Mouse (Mus musculus) C2C12 (cell line): ENCODE data around the gene Cmtr1.

ENCODE experiments used
- CEBPB ChIP-seq: IDR thresholded peaks from one replicate; pipeline ENCODE4 v1.6.1; 2011; ENCODE audit warnings: low read depth, mild to moderate bottlenecking, control low read depth, moderate library complexity
- CTCF ChIP-seq: IDR thresholded peaks from one replicate; pipeline ENCODE4 v1.5.1; 2011; ENCODE audit not compliant: control insufficient read depth, insufficient read depth, insufficient read length
- FOSL1 ChIP-seq: IDR thresholded peaks from one replicate; pipeline ENCODE4 v1.8.0; 2011; ENCODE audit warnings: mild to moderate bottlenecking, low read length; ENCODE audit not compliant: poor library complexity, insufficient read depth, severe bottlenecking
- MAX ChIP-seq: IDR thresholded peaks from one replicate; pipeline ENCODE4 v1.6.1; 2011; ENCODE audit warnings: mild to moderate bottlenecking, control low read depth
- MYOD1 ChIP-seq: IDR thresholded peaks from one replicate; pipeline ENCODE4 v1.6.1; 2011; ENCODE audit warnings: low read depth; ENCODE audit not compliant: control insufficient read depth, insufficient read length
- MYOG ChIP-seq: IDR thresholded peaks from one replicate; pipeline ENCODE4 v1.6.1; 2011; ENCODE audit not compliant: control insufficient read depth, insufficient read length; ENCODE audit errors: extremely low read depth
- USF1 ChIP-seq: IDR thresholded peaks from one replicate; pipeline ENCODE4 v1.6.1; 2011; ENCODE audit warnings: low read depth, mild to moderate bottlenecking, control low read depth, moderate library complexity

DNA sequence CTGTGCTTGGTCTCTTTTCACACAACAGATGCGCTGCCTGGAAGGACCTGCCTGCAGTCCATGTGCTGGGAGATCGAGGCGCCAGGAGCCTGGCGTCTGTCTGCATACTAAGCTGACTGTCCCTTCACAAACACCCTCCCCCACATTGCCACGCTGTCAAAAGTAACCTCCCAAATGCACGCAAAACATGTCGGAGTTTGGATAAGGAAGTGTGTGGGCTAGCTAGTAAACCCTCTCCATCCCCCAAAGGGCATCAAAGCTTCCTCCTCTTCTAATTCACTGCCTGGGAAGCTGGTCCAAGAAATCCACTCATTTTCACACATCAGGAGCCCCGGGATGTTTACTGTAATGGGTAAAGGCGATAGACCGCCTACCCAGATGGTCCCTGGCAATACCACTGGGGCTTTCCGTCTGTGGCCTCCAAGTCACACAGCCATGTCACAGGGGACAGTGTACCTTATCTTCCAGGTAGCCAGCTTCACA lies 50.2 kb downstream of the Cmtr1 start:
- TF ChIP-seq CTCF = no peak
- no peak for TF ChIP-seq MYOD1
- TF ChIP-seq CEBPB = no peak
- no peak for TF ChIP-seq USF1
- no peak for TF ChIP-seq FOSL1
- TF ChIP-seq MAX = no peak
- no peak for TF ChIP-seq MYOG
